Mouse (Mus musculus) cerebral cortex, adult 2 months (tissue): ENCODE results near the gene Hexim1.

ENCODE experiments used
- WGBS: fragments of 180-500 bp; shearing (Covaris S2); methylation state at CpG from one replicate; pipeline ENCODE4 v1.1.7; 2018; 5-methylcytosine and 5-hydroxymethylcytosine counted together

Hexim1 gene

DNA sequence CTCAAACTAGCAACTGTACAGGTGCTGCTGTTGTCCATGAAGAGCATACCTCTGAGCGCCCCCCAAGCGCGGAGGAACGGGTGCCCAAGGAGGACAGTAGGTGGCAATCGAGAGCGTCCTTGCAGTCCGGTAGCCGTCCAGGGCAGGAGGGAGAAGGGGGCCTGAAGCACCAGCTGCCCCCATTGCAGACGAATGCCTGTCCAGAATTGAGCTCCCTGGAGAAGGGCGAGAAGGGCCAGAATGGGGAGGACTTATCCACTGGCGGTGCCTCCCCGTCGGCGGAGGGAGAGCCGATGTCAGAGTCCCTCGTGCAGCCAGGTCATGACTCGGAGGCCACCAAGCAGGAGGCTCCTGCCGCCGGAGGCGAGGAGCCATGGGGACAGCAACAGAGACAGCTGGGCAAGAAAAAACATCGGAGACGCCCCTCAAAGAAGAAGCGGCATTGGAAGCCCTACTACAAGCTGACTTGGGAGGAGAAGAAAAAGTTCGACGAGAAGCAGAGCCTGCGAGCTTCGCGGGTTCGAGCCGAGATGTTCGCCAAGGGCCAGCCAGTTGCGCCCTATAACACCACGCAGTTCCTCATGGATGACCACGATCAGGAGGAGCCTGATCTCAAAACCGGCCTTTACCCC lies 1.0 kb downstream of the Hexim1 start:
- under 1% methylated on average over 35 of the region's 35 CpGs for WGBS

GRCm38 (mm10) chr11:103117591-103118009 lies 1.6 kb downstream of the Hexim1 start:
- WGBS: under 1% methylated on average over 38 of the region's 38 CpGs

GRCm38 (mm10) chr11:103118866-103119265 lies 2.8 kb downstream of the Hexim1 start:
- 57% methylated on average over 2 of the region's 2 CpGs for WGBS

- 21% methylated on average over 5 of the region's 5 CpGs for WGBS
Measured at GRCm38 (mm10) chr11:103119609-103120008, 3.6 kb downstream of the Hexim1 start.

DNA sequence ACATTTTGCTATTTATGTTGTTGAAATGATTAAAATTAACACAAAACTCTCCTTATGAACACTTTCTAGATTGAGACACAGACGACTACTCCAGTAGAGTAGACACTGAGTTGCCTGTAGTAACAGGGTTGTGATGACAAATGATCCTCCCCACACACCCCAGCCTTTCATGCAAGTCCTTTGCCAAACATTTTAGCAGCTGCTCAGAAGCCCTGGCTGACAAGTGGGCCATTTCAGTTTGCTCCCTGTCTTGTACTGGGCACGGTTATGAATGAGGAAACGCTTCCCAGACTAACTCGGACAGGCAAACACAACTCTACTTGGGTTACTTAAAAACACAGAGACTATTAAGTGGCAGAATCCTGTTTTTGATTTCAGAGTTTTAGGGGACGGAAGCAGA lies 4.3 kb downstream of the Hexim1 start:
- 22% methylated on average over 5 of the region's 5 CpGs for WGBS

GRCm38 (mm10) chr11:103131701-103132575 lies 15.9 kb downstream of the Hexim1 start, which contains the start of gene Hexim2:
Gene Hexim2 (plus strand): TSS chr11:103132429.
- WGBS: under 1% methylated on average over 39 of the region's 39 CpGs

DNA sequence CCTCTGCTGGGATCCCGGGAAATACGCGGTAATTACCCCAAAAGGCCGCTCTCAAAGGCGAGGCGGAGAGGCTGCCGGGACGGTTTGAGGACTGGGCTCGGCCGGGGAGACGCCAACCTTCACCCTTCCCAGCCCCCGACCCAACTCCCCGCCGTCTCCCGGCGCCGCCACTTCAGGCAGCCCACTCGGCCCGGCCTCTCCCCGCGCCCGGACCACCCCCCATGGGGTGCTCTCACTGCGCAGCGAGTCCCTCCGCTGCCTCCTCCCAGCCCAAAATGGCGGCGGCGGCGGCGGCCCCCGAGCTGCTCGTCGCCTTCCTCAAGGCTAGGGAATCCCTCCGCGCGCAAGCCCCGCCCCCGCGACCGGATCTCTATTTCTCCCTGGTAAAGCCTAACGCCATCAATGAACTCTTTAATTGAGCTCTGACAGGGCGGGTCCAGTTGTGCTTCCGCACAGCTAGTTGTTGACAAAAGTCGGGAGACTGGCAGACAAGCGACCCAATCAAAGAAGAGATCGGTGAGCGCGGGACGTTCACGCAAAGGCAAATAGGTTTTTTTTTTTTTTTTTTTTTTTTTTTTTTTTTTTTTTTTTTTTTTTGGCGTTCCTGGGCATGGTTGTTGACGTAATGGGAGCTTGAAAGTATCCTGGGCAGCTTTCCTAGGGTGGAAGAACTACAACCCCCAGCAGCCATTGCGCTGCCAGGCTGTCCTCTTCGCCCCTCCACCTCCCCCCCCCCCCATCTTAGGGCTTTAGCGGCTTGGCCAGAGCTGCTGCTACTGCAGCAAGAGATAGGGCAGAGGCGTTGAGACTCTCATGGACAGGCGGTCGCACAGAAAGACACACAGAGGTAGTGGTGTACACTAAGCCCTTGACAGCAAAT lies 16.8 kb downstream of the Hexim1 start:
- WGBS: under 1% methylated on average over 58 of the region's 58 CpGs

DNA sequence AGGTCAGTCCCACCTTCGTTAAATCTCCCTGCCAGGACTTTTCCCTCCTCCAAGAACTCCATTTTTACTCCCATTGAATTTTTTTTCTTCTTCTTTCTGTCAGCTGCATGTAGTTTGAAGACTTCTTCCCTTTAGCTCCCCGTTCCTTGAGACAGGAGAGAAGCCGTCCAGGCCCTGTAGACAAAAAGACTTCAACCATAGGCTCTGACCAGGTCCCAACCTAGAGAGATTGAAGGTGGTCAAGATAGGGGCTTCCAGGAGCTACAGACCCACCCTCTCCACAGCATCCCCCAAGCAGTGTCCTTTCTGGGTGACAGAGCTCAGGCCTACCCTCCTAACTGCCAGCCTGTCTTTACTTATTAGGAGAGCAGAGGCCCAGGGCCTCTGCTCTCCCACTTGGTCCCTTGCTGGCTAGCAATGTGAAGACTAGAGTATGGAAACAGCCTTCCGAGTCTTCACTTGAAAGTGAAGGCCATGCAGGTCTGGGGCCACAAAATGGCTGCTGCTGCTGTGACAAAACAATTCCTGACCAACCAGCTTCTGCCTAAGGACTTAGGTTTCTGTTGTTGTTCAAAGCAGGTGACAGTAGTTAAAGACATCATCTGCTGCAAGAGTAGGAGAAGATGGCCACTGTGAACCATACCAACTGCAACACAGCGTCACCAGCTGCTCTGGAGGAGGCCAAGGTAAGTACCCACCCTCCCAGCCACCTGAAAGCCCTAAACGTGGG lies 17.6 kb downstream of the Hexim1 start:
- 40% methylated on average over 6 of the region's 6 CpGs for WGBS

- WGBS: 27% methylated on average over 3 of the region's 3 CpGs
Measured at GRCm38 (mm10) chr11:103134221-103134620, 18.2 kb downstream of the Hexim1 start.

- 78% methylated on average over 8 of the region's 8 CpGs for WGBS
Measured at GRCm38 (mm10) chr11:103136039-103136577, 20.1 kb downstream of the Hexim1 start.

DNA sequence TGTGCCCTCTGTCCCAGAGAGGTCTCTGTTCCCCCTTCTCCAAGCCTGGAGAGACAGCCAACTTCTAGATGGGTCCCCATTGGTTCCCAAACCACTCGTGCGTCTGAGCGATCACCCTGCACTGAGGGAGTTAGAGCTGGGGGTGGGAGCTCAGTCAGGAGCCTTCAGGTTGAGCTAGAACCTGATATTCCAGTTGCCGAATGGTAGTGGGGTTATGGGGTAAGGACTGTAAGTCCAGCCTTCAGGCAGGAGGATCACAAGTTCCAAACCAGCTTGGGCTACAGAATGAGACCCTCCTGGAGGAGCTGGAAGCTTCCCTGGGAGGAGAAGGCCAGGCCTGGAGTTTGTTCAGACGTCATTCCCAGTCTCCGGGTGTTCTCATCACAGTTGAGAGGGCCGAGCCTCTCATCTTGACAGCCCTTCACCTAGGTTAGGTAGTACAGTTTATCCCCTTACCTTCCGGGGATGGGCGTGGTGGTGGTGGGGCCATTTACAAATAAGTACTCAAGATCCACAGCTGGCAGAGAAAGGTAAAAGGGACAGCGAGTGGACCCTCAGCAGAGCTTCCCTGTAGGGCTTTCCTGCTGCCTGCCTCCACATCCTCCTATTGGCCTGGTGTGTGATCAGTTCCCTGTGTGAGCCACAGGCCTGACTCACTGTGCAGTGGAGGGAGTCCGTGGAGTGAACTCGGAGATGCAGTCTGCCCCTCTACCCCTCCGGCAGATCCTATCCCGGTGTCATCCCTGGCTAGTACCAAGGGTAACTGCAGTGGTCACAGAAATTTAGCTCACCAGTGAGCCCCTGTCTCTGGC lies 24.1 kb downstream of the Hexim1 start:
- 79% methylated on average over 14 of the region's 14 CpGs for WGBS

- 43% methylated on average over 6 of the region's 6 CpGs for WGBS
Measured at GRCm38 (mm10) chr11:103140763-103141100, 24.7 kb downstream of the Hexim1 start.

DNA sequence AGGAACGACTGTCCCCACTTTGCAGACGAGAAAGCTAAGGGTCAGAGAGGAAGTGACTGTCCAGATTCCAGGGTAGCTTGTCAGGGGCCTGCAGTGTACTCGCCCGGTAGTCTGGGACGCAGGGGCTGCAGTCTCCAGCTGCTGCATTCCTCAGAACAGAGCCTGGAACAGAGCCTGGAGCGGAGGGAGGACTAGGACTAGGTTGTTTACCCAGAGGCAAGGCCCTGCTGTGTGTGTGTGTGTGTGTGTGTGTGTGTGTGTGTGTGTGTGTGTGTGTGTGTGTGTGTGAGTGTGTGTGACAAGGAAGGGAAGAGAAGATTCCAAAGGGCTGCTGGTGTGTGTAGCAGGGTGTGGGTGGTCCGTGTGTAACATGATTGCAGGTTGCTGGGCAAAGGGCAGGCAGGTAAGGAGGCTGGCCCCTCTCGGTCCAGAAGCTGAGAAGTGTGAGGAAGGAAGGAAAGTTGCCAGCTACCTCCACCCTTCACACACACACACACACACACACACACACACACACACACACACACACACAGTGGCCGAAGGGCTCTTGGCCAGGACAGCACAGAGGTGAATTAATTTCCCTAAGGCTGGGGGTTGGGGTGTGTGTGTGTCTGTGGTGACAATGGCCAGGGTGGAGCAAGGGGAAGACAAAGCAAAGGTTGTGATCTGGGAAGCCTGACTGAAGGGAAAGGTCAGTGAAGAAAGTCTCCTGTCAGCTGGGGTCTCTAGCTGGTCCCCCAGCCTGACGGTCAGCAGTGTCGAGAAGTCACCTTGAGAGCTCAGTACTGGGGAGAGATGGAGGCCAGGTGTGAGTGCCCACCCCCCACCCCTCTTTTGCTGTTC lies 25.3 kb downstream of the Hexim1 start:
- WGBS: 28% methylated on average over 11 of the region's 11 CpGs

DNA sequence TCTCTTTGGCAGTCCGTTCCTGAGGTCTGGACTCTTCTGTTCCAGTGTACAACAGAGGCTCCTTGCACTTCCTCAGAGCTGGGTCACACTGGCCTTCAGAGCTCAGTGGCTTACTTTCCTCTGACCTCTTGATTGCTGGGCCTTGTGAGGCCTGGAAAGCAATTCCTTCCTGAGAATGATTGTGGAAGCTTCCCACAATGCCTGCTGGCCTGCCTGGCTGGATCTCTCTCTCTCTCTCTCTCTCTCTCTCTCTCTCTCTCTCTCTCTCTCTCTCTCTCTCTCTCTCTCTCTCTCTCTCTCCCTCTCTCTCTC lies 25.9 kb downstream of the Hexim1 start:
- WGBS: 24% methylated on average over 1 of the region's 1 CpGs

- 14% methylated on average over 8 of the region's 8 CpGs for WGBS
Measured at GRCm38 (mm10) chr11:103142441-103143182, 26.6 kb downstream of the Hexim1 start.

- 61% methylated on average over 12 of the region's 12 CpGs for WGBS
Measured at GRCm38 (mm10) chr11:103144309-103145285, 28.6 kb downstream of the Hexim1 start.

- WGBS: 86% methylated on average over 4 of the region's 4 CpGs
Measured at GRCm38 (mm10) chr11:103146386-103146785, 30.4 kb downstream of the Hexim1 start.

DNA sequence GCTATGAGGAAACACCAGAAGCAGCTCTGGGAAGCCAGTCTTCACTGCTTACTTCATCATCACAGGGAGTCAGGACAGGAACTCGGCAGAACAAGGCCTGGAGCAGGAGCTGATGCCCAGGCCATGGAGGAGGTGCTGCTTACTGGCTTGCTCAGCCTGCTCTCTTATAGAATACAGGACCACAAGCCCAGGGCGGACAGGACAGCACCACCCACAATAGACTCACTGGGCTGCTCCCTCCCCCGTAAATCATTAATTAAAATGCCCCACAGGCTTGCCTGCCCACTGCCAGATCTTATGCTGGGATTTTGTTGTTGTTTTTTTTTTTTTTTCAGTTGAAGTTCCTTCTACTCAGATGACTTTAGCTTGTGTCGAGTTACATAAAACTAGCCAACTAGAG lies 31.7 kb downstream of the Hexim1 start:
- 80% methylated on average over 4 of the region's 4 CpGs for WGBS
